Mouse (Mus musculus) adrenal gland (tissue): Measurements from ENCODE around the gene Brsk2.

Source experiments
- intact Hi-C: fragments of 180-260 bp; cut with DNase I; formaldehyde crosslinking; loops from one replicate; pipeline ENCODE4 v1.15.1; 2025
- microRNA-seq, 2 experiments: library from miRNA; unstranded; fragments of <30 nt; microRNA quantifications; one replicate each; pipeline ENCODE4; 2019

Gene Brsk2

GRCm38 (mm10) chr7:142025926-142026325 lies 76.4 kb downstream of the Brsk2 start:
- intact Hi-C loops, result no loop called here

DNA sequence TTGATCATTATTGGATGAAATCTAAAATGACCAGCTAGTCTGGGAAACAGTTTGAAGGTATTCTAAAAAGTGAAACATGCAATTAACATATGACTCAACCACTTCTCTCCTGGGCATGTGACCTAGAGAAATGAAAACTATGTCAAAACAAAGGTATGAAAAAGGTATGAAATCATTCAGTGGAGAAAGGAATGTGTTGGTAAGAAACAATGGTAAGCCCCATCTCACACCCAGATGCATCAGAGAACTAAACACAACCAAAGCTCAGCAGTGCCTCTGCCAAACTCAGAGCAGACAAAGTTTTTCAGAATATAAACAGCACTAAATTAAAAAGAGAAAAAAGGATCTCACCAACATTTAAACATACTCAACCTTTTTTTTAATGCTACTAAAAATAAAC lies 80.5 kb downstream of the Brsk2 start:
- intact Hi-C loops, result no loop called here

GRCm38 (mm10) chr7:142034198-142034597 lies 84.6 kb downstream of the Brsk2 start:
- intact Hi-C loops, result no loop called here

DNA sequence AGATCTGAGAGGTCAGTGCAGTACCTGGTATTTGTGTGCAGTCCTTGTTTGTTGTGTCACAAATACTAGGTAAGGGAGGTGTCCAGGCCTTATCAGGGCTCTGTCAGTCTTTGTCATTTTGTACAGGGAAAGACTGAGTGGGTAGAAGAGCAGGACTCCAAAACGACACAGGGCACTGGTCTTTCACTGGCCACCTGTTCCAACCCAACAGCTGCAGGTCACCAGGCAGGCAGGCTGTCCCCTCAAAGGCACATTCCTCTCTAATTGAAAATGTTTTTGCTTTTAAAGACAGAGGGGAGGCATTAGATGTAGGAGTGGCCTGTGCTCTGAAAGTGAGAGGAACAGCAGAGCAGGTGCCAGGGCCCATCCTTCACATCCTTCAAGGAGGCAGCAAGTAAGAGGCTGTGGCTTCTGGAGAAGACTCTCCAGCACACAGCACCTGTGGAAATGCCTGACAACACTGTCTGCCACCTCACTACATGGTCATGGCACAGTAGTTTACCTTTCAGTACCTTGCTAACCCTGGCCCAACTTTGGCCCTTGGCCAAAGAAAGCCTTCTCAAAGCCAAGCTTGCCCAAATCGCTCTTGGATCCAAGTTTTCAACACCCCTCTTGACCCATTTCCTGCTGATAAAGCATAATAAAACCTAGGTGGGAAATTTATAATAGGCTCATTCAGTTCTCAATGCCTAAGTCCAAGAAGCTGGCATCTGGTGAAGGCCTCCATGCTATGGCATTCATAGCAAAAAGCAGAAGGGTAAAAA lies 85.7 kb downstream of the Brsk2 start:
- intact Hi-C loops, result no loop called here

- intact Hi-C loops, result no loop called here
Measured at GRCm38 (mm10) chr7:142037553-142038170, 88.1 kb downstream of the Brsk2 start.

DNA sequence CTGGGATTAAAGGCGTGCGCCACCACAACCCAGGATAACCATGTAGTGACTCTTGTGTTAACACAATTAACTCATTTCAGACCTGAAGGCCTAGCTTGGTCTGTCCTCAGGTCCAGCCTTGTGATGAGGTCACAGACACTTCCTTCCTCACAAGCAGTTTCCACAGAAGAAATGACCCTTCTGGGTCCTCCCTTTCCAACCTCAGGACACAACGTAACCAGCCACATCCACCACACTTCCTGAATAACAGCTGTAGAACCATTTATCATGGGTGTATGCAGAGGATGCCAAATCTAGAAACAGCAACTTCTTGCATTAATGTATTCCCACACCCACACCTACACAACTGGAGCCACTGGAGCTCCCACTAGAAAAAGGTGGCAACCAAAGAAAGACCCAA lies 91.2 kb downstream of the Brsk2 start:
- intact Hi-C loops, result no loop called here

GRCm38 (mm10) chr7:142045344-142045743 lies 95.8 kb downstream of the Brsk2 start:
- intact Hi-C loops, result no loop called here

- intact Hi-C loops, result no loop called here
Measured at GRCm38 (mm10) chr7:142045932-142046331, 96.4 kb downstream of the Brsk2 start.

- intact Hi-C loops, result no loop called here
Measured at GRCm38 (mm10) chr7:142050536-142050935, 101.0 kb downstream of the Brsk2 start.

Small RNA genes within 50 kb of the gene (microRNA-seq; reads per million reads assigned to microRNA genes)
- 0 to 0.12 reads per million in 2 experiments for gene Mir3104
